Mouse (Mus musculus): ENCODE measurements at regions not wholly inside any gene's neighbourhood (a gene's known extent, or its start where the extent isn't known, plus 50 kb on each side); places are given as distances from the start of the nearest gene placed in this dataset.

DNA sequence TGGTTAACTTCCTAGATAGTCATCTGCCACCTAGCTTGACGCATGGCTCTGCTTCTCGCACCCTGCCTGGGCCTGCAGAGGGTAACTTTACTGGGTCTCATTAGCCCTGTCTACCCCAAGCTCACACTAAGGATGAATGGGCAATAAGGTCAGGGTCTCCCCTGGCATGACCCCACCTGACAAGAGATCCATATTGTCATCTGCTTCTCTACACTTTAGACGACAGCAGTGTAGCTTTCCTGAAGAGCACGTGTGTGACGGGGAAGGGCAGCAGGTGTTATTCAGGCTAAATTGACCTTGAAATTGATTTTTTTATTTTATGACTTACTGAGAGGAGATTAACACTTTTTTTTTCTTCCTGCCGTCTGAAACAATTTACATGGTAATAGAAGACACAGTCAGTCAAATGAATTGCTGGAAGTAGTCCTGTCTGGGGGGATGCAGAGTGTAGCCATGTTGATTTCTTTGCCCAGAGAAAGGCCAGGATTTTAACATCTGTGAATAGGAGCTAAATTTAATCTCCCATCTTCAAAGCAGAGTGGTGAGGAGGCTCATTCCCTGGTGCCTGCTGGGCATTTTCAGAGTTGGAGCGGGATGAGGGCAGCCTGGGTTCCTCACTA lies 267.7 kb upstream of the Eef2kmt start:
- no peaks in the 10 kb centered on the region for H3K9me3 ChIP-seq (ENCODE audit: control insufficient read depth, low read length)
- no peak for ATAC-seq
- H3K4me1 ChIP-seq (replicated peaks; ENCODE audit: control insufficient read depth, insufficient read depth, low read length): no peaks in the 10 kb centered on the region
- H3K9ac ChIP-seq (replicated peaks; ENCODE audit: low read depth, low read length): no peak overlapping the region
- H3K27me3 ChIP-seq (replicated peaks; ENCODE audit: control insufficient read depth, insufficient read depth, low read length): no peaks in the 10 kb centered on the region
- no peak overlapping the region for H3K4me3 ChIP-seq (replicated peaks; ENCODE audit: low read length)
- H3K27ac ChIP-seq (ENCODE audit: low read length): no peak overlapping the region
- H3K36me3 ChIP-seq (ENCODE audit: control insufficient read depth, insufficient read depth): no peaks in the 10 kb centered on the region
- H3K4me2 ChIP-seq (ENCODE audit: low read length): no peak overlapping the region
- 64% methylated on average over 7 of the region's 7 CpGs for WGBS

DNA sequence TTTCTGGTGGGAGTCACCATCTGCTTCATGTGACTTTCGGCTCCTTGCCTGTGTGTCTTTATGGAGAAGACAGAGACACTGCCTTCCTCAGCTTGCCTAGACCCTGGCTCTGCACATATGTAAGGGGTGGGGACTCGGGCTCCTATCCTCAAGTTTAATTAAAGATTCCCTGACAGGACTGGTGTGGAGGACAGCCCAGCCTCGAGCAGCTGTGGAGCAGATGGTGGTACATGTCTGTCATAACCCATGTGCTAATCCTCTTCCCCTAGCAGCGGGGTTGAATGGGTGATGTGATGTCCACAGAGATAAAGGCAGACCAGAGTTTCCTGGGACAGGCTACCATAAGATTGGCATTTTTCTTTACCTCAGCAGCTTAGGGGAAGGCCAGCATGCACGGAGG lies 262.0 kb upstream of the Eef2kmt start:
- Histone ChIP-seq H3K36me3 (ENCODE audit: control insufficient read depth, insufficient read depth) (no peaks in the 10 kb centered on the region), H3K4me1 (replicated peaks; ENCODE audit: control insufficient read depth, insufficient read depth, low read length) (0 out of 2 replicates have a peak, but pooled peaks cover 5% of the 10 kb centered on the region), H3K27me3 (replicated peaks; ENCODE audit: control insufficient read depth, insufficient read depth, low read length) (no peaks in the 10 kb centered on the region), H3K9me3 (ENCODE audit: control insufficient read depth, low read length) (no peaks in the 10 kb centered on the region), H3K4me2 (ENCODE audit: low read length) (no peak overlapping the region), H3K27ac (ENCODE audit: low read length) (no peak overlapping the region), H3K9ac (replicated peaks; ENCODE audit: low read depth, low read length) (no peak overlapping the region), H3K4me3 (replicated peaks; ENCODE audit: low read length) (no peak overlapping the region)
- no peak for ATAC-seq
- 67% methylated on average over 5 of the region's 5 CpGs for WGBS

DNA sequence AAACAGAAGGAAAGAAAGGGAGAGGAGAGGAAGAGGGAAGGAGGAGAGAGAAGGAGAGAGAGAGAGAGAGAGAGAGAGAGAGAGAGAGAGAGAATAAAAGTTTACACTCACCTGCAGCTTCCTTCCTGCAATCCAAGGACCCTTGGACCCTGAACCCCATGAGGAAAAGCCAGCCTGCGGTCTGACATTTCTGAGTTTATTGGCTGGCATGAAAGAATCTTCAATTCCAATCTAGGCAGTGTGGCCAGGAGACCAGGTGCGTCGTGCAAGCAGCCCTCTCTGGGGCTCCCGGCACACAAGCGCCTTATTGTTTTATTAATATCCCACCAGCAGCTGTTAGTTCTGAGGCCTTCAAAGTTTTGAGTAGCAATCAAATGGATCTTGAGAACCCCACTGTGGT lies 260.1 kb upstream of the Eef2kmt start:
- Histone ChIP-seq H3K36me3 (ENCODE audit: control insufficient read depth, insufficient read depth) (no peaks in the 10 kb centered on the region), H3K4me2 (ENCODE audit: low read length) (no peak overlapping the region), H3K9ac (replicated peaks; ENCODE audit: low read depth, low read length) (no peak overlapping the region), H3K4me1 (replicated peaks; ENCODE audit: control insufficient read depth, insufficient read depth, low read length) (0 out of 2 replicates have a peak, but pooled peaks cover 5% of the 10 kb centered on the region), H3K27me3 (replicated peaks; ENCODE audit: control insufficient read depth, insufficient read depth, low read length) (no peaks in the 10 kb centered on the region), H3K27ac (ENCODE audit: low read length) (no peak overlapping the region), H3K9me3 (ENCODE audit: control insufficient read depth, low read length) (no peaks in the 10 kb centered on the region), H3K4me3 (replicated peaks; ENCODE audit: low read length) (no peak overlapping the region)
- no peak for ATAC-seq
- 78% methylated on average over 5 of the region's 5 CpGs for WGBS

DNA sequence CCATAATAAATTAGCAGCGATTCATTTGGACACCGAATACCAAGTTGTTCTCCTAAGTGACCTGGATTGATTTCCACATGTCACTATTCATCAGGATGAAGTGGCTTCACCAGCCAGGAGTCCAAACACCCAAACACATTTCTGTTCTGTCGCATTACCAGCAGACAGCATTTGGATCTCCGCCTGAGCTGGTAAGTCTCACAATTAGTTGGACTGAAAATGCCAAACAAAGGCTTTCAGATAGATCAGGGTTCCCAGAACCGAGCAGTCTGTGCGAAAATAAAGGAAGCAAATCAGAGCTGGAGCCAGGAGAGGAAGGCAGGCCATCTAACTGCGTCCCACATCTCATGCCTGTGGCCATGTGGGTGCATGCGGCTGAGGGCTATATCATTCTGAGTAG lies 251.5 kb upstream of the Eef2kmt start:
- Histone ChIP-seq H3K4me2 (ENCODE audit: low read length) (no peak overlapping the region), H3K27ac (ENCODE audit: low read length) (peak overlapping the region; percentile 52), H3K4me1 (replicated peaks; ENCODE audit: control insufficient read depth, insufficient read depth, low read length) (peaks cover 6% of the 10 kb centered on the region), H3K27me3 (replicated peaks; ENCODE audit: control insufficient read depth, insufficient read depth, low read length) (no peaks in the 10 kb centered on the region), H3K4me3 (replicated peaks; ENCODE audit: low read length) (no peak overlapping the region), H3K36me3 (ENCODE audit: control insufficient read depth, insufficient read depth) (no peaks in the 10 kb centered on the region), H3K9me3 (ENCODE audit: control insufficient read depth, low read length) (no peaks in the 10 kb centered on the region), H3K9ac (replicated peaks; ENCODE audit: low read depth, low read length) (no peak overlapping the region)
- peak; percentile 69; the same call in 1 of the 2 replicates for ATAC-seq
- 35% methylated on average over 8 of the region's 8 CpGs for WGBS

DNA sequence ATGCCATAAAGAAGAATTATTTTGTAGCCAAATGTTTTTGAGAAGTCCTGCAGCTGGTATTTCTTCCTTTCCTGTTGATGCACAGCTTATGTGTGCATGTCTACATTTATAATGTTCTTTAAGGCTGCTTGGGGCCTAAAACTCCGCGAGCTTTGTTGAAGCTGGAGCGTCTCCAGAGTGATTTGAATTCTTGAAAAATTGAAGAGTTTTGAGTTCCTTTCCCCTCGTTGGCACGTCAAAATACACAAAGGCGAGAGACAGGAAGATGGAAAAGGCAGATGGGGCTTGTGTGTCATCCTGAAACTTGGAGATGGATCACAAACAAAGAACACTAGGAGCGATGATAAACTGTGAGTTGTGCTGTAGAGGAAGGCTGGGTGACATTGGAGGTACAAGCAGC lies 246.2 kb upstream of the Eef2kmt start:
- Histone ChIP-seq H3K27me3 (replicated peaks; ENCODE audit: control insufficient read depth, insufficient read depth, low read length) (no peaks in the 10 kb centered on the region), H3K4me1 (replicated peaks; ENCODE audit: control insufficient read depth, insufficient read depth, low read length) (no peaks in the 10 kb centered on the region), H3K4me2 (ENCODE audit: low read length) (no peak overlapping the region), H3K9ac (replicated peaks; ENCODE audit: low read depth, low read length) (no peak overlapping the region), H3K36me3 (ENCODE audit: control insufficient read depth, insufficient read depth) (no peaks in the 10 kb centered on the region), H3K9me3 (ENCODE audit: control insufficient read depth, low read length) (no peaks in the 10 kb centered on the region), H3K27ac (ENCODE audit: low read length) (no peak overlapping the region), H3K4me3 (replicated peaks; ENCODE audit: low read length) (no peak overlapping the region)
- WGBS: 72% methylated on average over 7 of the region's 7 CpGs
- no peak for ATAC-seq

DNA sequence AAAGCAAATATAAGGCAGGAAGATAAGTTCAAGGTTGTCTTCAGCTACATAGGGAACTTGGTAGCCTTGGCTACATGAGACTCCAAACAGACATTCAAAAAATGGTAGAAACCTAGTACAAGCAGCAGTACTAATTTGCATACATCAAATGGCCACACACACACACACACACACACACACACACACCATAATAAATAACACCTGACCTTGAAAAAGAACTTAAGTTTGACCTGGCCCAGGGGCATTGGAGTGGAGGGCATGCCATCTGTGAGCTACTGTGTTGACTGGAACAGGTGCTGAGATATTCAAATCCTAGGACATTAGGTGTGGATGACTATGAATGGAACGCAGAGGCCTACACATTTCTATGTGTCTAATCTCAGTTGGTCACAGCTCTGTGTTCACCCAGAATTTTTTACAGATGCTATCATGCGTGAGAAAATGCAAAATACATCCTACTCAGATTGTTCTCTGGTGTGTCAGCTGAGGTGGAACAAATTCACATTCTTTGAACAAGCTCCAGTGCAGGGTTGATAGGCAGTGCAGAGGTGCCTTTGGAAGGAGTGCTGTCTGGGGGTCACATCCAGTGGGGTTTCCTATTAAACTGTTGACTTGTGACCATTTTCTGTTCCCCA lies 240.4 kb upstream of the Eef2kmt start:
- no peak overlapping the region for H3K9ac ChIP-seq (replicated peaks; ENCODE audit: low read depth, low read length)
- no peaks in the 10 kb centered on the region for H3K27me3 ChIP-seq (replicated peaks; ENCODE audit: control insufficient read depth, insufficient read depth, low read length)
- H3K36me3 ChIP-seq (ENCODE audit: control insufficient read depth, insufficient read depth): no peaks in the 10 kb centered on the region
- no peak for ATAC-seq
- no peaks in the 10 kb centered on the region for H3K4me1 ChIP-seq (replicated peaks; ENCODE audit: control insufficient read depth, insufficient read depth, low read length)
- WGBS: 53% methylated on average over 2 of the region's 2 CpGs
- H3K4me2 ChIP-seq (ENCODE audit: low read length): no peak overlapping the region
- no peaks in the 10 kb centered on the region for H3K9me3 ChIP-seq (ENCODE audit: control insufficient read depth, low read length)
- no peak overlapping the region for H3K4me3 ChIP-seq (replicated peaks; ENCODE audit: low read length)
- H3K27ac ChIP-seq (ENCODE audit: low read length): no peak overlapping the region

DNA sequence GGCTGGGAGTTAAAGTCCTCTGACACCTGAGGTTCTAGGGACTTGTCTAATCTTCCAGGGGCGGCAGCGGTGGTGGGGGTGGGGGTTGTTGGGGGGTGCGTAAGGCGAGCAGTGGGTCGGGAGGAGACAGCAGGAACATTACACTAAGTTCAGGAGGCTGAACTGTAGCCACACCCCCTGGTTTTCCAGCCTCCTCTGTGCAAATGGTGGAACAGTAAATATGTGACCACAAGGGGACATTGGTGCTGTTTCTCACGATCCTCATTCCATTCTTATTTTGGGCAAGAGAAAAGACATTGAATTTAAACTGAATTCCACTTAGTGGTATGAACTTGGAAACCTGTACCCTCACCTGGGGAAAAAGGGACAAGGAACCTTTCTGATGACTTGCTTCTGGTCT lies 237.6 kb upstream of the Eef2kmt start:
- no peak for ATAC-seq
- WGBS: 34% methylated on average over 6 of the region's 6 CpGs
- no peaks in the 10 kb centered on the region for H3K4me1 ChIP-seq (replicated peaks; ENCODE audit: control insufficient read depth, insufficient read depth, low read length)
- no peak overlapping the region for H3K4me2 ChIP-seq (ENCODE audit: low read length)
- no peaks in the 10 kb centered on the region for H3K9me3 ChIP-seq (ENCODE audit: control insufficient read depth, low read length)
- no peak overlapping the region for H3K9ac ChIP-seq (replicated peaks; ENCODE audit: low read depth, low read length)
- no peak overlapping the region for H3K27ac ChIP-seq (ENCODE audit: low read length)
- no peak overlapping the region for H3K4me3 ChIP-seq (replicated peaks; ENCODE audit: low read length)
- H3K27me3 ChIP-seq (replicated peaks; ENCODE audit: control insufficient read depth, insufficient read depth, low read length): no peaks in the 10 kb centered on the region
- H3K36me3 ChIP-seq (ENCODE audit: control insufficient read depth, insufficient read depth): no peaks in the 10 kb centered on the region

DNA sequence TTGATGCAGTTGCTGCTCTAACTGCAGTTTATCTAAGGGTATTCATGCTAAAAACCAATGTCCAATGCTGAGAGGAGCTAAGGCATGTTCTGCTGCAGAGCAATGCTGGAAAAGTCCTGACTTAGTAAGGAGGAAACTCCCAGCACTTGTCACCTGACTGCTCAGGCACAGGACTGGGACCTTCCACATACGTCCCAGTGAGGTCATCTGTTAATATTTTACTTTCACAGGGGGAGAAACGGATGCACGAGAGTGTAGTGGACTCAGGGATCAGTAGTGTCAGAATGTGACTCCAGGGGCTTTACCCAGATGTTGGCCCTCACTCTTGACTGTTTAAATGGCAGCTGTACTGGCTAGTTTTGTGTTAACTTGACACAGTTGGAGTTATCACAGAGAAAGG lies 231.5 kb upstream of the Eef2kmt start:
- Histone ChIP-seq H3K27me3 (replicated peaks; ENCODE audit: control insufficient read depth, insufficient read depth, low read length) (no peaks in the 10 kb centered on the region), H3K36me3 (ENCODE audit: control insufficient read depth, insufficient read depth) (no peaks in the 10 kb centered on the region), H3K4me3 (replicated peaks; ENCODE audit: low read length) (no peak overlapping the region), H3K4me1 (replicated peaks; ENCODE audit: control insufficient read depth, insufficient read depth, low read length) (no peaks in the 10 kb centered on the region), H3K4me2 (ENCODE audit: low read length) (no peak overlapping the region), H3K27ac (ENCODE audit: low read length) (no peak overlapping the region), H3K9me3 (ENCODE audit: control insufficient read depth, low read length) (no peaks in the 10 kb centered on the region), H3K9ac (replicated peaks; ENCODE audit: low read depth, low read length) (no peak overlapping the region)
- WGBS: 65% methylated on average over 3 of the region's 3 CpGs
- no peak for ATAC-seq

DNA sequence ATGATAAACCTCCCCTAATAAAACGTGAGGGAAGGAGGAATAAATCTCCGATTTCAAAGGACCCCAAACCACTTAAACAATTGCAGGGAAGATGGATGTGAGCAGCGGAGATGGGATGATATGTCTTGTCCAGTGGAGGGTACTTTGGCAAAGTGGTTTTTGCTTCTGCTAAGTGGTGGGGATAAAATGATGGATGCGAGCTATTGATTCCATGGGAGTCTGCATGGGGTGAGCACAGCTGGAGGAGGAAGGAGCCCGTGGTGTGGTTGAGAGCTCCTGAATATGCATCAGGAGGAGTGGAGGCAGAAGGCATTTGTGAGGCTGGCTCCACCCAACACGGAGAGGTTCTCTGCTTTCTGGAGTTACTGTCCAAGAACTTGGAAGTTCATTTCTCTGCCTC lies 227.6 kb upstream of the Eef2kmt start:
- Histone ChIP-seq H3K4me2 (ENCODE audit: low read length) (no peak overlapping the region), H3K4me1 (replicated peaks; ENCODE audit: control insufficient read depth, insufficient read depth, low read length) (no peaks in the 10 kb centered on the region), H3K9me3 (ENCODE audit: control insufficient read depth, low read length) (no peaks in the 10 kb centered on the region), H3K27ac (ENCODE audit: low read length) (no peak overlapping the region), H3K36me3 (ENCODE audit: control insufficient read depth, insufficient read depth) (no peaks in the 10 kb centered on the region), H3K4me3 (replicated peaks; ENCODE audit: low read length) (no peak overlapping the region), H3K9ac (replicated peaks; ENCODE audit: low read depth, low read length) (no peak overlapping the region), H3K27me3 (replicated peaks; ENCODE audit: control insufficient read depth, insufficient read depth, low read length) (no peaks in the 10 kb centered on the region)
- ATAC-seq: no peak
- 28% methylated on average over 6 of the region's 6 CpGs for WGBS

DNA sequence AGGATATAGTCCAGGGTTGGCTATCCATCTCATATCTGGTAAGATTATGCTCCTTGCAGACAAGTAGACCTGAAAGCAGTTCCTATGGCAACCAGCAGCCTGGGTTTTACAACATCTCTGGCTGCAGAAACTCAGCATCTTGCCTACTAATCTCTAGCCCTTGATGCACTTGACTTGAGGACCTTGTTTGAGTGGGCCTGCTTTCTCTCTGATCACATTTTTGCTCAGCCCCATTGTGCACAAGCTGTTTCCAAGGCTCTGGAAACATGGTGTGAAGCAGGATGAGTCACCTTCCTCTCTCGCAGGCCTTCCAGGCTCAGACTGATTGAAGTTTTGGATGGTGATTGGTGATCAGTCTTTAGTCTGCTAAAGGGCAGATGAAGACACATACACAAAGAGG lies 224.4 kb upstream of the Eef2kmt start:
- WGBS: 75% methylated on average over 1 of the region's 1 CpGs
- Histone ChIP-seq H3K27me3 (replicated peaks; ENCODE audit: control insufficient read depth, insufficient read depth, low read length) (no peaks in the 10 kb centered on the region), H3K4me1 (replicated peaks; ENCODE audit: control insufficient read depth, insufficient read depth, low read length) (peaks cover 8% of the 10 kb centered on the region), H3K27ac (ENCODE audit: low read length) (no peak overlapping the region), H3K4me2 (ENCODE audit: low read length) (no peak overlapping the region), H3K9me3 (ENCODE audit: control insufficient read depth, low read length) (no peaks in the 10 kb centered on the region), H3K4me3 (replicated peaks; ENCODE audit: low read length) (no peak overlapping the region), H3K9ac (replicated peaks; ENCODE audit: low read depth, low read length) (no peak overlapping the region), H3K36me3 (ENCODE audit: control insufficient read depth, insufficient read depth) (no peaks in the 10 kb centered on the region)
- no peak for ATAC-seq
